Comparison of ENCODE assay signal across 8 mouse cellular contexts in the genomic region with DNA sequence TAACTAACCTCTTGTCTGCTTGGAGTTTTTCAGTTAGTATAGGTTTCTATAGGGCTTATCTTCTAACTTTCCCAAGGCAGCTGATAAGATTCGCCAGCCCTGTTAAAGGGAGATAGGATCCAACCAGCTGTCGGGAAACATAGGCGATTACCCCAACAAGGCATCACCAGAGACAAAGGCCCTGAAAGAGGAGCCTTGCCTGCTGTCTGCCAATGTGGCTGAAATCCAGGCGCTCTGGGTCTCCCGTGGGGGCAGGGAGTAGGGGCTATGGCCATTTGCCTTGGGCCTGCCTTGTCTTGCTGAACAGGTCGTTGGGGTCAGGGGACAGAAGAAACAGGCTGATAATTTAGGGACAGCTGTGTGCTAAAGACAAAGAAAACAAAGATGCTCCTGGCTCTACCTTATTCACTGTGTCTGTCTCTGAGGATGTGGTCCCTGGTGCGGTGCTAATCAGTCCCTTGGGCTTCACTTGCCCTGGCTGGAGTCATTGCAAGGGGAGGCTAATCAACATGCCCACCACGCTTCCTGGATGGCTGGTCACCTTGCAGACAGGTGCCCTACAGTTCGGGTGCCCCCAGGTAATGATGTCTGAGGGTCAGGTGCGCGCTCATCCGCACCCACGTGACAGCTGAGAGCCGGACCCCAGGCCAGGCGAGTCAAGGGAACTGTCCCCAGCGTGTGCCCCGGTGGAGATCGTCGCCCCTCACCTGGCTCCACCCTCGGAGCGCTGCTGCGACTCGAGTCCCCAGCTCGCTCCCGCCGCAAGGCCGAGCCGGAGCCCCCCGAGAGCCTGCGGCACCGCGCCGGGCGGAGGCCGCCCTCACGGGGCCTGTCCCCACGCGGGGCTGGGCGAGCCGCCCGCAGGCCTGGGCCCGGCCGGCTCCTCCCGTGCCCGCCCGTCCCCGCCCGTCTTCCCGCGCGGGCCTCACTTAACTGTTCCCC. TPM values are rescaled to one million over a fixed set of nuclear protein-coding genes. Genes with fewer than 3 reads are reported as not detected.
DNase-seq lines count a peak whose midpoint lies in the region; ATAC-seq and TF ChIP-seq lines count a peak whose summit lies in the region.

No protein-coding gene starts in this region.

- peak overlapping the region; percentile 76 for H3K4me3 ChIP-seq in bone marrow macrophage, adult 2 months (ENCODE audit: insufficient read depth, low read length)
- H3K4me3 ChIP-seq in embryonic fibroblast, embryonic 13.5 days (ENCODE audit: insufficient read depth, low read length), result peak overlapping the region; percentile 54
- peak overlapping the region; percentile 87 for H3K4me3 ChIP-seq in heart, embryonic 16.5 days (ENCODE audit: low read length)

- no peaks in the 10 kb centered on the region for H3K27me3 ChIP-seq in heart, embryonic 16.5 days (ENCODE audit: control insufficient read depth, insufficient read depth, low read length)

- no peaks in the 10 kb centered on the region for H3K36me3 ChIP-seq in heart, embryonic 16.5 days (ENCODE audit: control insufficient read depth, insufficient read depth)

- peaks cover 18% of the 10 kb centered on the region for H3K4me1 ChIP-seq in bone marrow macrophage, adult 2 months (ENCODE audit: control insufficient read depth, insufficient read depth, low read length)
- no peaks in the 10 kb centered on the region; the same call in 1 of the 2 replicates for H3K4me1 ChIP-seq in embryonic fibroblast, embryonic 13.5 days (ENCODE audit: control insufficient read depth, insufficient read depth, low read length)
- peaks cover 11% of the 10 kb centered on the region for H3K4me1 ChIP-seq in heart, embryonic 16.5 days (ENCODE audit: control insufficient read depth, insufficient read depth, low read length)

- peak overlapping the region; percentile 97 for H3K9ac ChIP-seq in heart, embryonic 16.5 days (ENCODE audit: low read length)

- DNase-seq in adrenal gland, postnatal 10 days, result peak; percentile 34
- DNase-seq in adrenal gland, adult 8-10 months, result no peak
- DNase-seq in layer of hippocampus, postnatal 25 days (ENCODE audit: extremely low spot score in 1 of 2, low spot score in 1 of 2), result peak; percentile 36 to 39
- peak; percentile 18 to 31 for DNase-seq in right cerebral cortex, postnatal 36 days (ENCODE audit: low spot score in 2 of 2)

- no peak overlapping the region for H3K27ac ChIP-seq in bone marrow macrophage, adult 2 months (ENCODE audit: insufficient read depth, low read depth, low read length)
- H3K27ac ChIP-seq in embryonic fibroblast, embryonic 13.5 days (ENCODE audit: insufficient read depth, low read length), result no peak overlapping the region
- H3K27ac ChIP-seq in heart, embryonic 16.5 days (ENCODE audit: low read length), result peak overlapping the region; percentile 77

- H3K4me2 ChIP-seq in heart, embryonic 16.5 days (ENCODE audit: low read depth, low read length), result peak overlapping the region; percentile 72

- no peak for TF ChIP-seq POLR2A in bone marrow macrophage, adult 2 months (IDR thresholded peaks at IDR 0.05; ENCODE audit: borderline replicate concordance, low read depth, low read length)
- TF ChIP-seq POLR2A in embryonic fibroblast, embryonic 13.5 days (IDR thresholded peaks at IDR 0.05; ENCODE audit: low read depth, low read length), result no peak

- 2% methylated on average over 45 of the region's 51 CpGs for WGBS in heart, embryonic 16.5 days

- H3K9me3 ChIP-seq in heart, embryonic 16.5 days (replicated peaks; ENCODE audit: control insufficient read depth, low read length), result no peaks in the 10 kb centered on the region

- TF ChIP-seq CTCF in bone marrow macrophage, adult 2 months (IDR thresholded peaks at IDR 0.05; ENCODE audit: low read depth, low read length), result no peak
- TF ChIP-seq CTCF in embryonic fibroblast, embryonic 13.5 days (IDR thresholded peaks at IDR 0.05; ENCODE audit: borderline replicate concordance, insufficient read depth, low read length), result no peak

- peak; percentile 31 for ATAC-seq in heart, embryonic 16.5 days (replicated peaks; ENCODE audit: extremely low read depth, insufficient read depth, low FRiP score)
- ATAC-seq in megakaryocyte progenitor cell, adult 5-6 weeks (replicated peaks; ENCODE audit: poor library complexity), result peak; percentile 16

RNA-seq across cellular contexts. Expression of a gene that starts 1.1 kb away (rescaled TPM):
- 10 to 100 TPM; 17.4 to 23.0 TPM for total RNA-seq in adrenal gland, postnatal 10 days (2021)
- total RNA-seq in adrenal gland, adult 8-10 months (2022), result 10 to 100 TPM; 20.3 to 35.9 (median 24.1) TPM
- 12.8 and 17.0 TPM in 2 replicates for polyA plus RNA-seq in bone marrow macrophage, adult 2 months (2012; ENCODE audit: insufficient read depth, insufficient read length, missing spikeins)
- polyA plus RNA-seq in embryonic fibroblast, embryonic 13.5 days (2011; ENCODE audit: insufficient read length, low read depth, missing spikeins), result 21.2 and 26.2 TPM in 2 replicates
- polyA plus RNA-seq in heart, embryonic 16.5 days (2015; fragmentation: Nextera tagmentation; extraction: Ambion mirVana), result 10.1 and 10.9 TPM in 2 replicates
- total RNA-seq in layer of hippocampus, postnatal 25 days (2021), result 10 to 100 TPM; 90.6 to 99.8 TPM
- total RNA-seq in megakaryocyte progenitor cell, adult 5-6 weeks (2015), result 30.0 and 37.1 TPM in 2 replicates
- 12.9 and 14.8 TPM in 2 replicates for total RNA-seq in megakaryocyte progenitor cell, adult 5-6 weeks (2017)
